ENCODE assay signal across 17 mouse cellular contexts in genomic region chr2:120481921-120482320, GRCm38 (mm10). TPM values are rescaled to one million over a fixed set of nuclear protein-coding genes. Genes with fewer than 3 reads are reported as not detected.
DNase-seq lines count a peak whose midpoint lies in the region; ATAC-seq and TF ChIP-seq lines count a peak whose summit lies in the region.
"Had no signal": no experiment of that assay in that cellular context is flagged by ENCODE, and none has a peak within 500 bp of the region (broad histone marks: within the 10 kb centered on the region; RNA-seq: fewer than 3 reads in every experiment).

No protein-coding gene starts in this region.

- H3K27me3 ChIP-seq in midbrain, embryonic 11.5 days (ENCODE audit: control insufficient read depth, insufficient read depth, low read length) = no peaks in the 10 kb centered on the region
- no peaks in the 10 kb centered on the region for H3K27me3 ChIP-seq in midbrain, postnatal 0 days (ENCODE audit: insufficient read depth, low read length)
- H3K27me3 ChIP-seq in CH12.LX (replicated peaks) (no peaks in the 10 kb centered on the region), myocyte (ENCODE audit: control insufficient read depth, insufficient read depth, insufficient read length) (no peaks in the 10 kb centered on the region)
- no peaks in the 10 kb centered on the region for H3K27me3 ChIP-seq in forebrain, embryonic 11.5 days (ENCODE audit: control insufficient read depth, insufficient read depth, low read length)
- H3K27me3 ChIP-seq in hindbrain, embryonic 10.5 days (ENCODE audit: insufficient read depth, poor library complexity, severe bottlenecking) = no peaks in the 10 kb centered on the region; the same call in 1 of the 2 replicates
- H3K27me3 ChIP-seq: heart, embryonic 12.5 days; hindbrain, embryonic 15.5 days; intestine, embryonic 15.5 days had no signal

- TF ChIP-seq POLR2A in CH12.LX (IDR thresholded peaks at IDR 0.05; ENCODE audit: low read depth, low read length) (no peak), myocyte (IDR thresholded peaks at IDR 0.05; ENCODE audit: insufficient read length, low read depth) (no peak)

- H3ac ChIP-seq in myocyte (ENCODE audit: control insufficient read depth, insufficient read length) = no peak overlapping the region

- no peaks in the 10 kb centered on the region for H3K36me3 ChIP-seq in midbrain, embryonic 11.5 days (ENCODE audit: control insufficient read depth, insufficient read depth, low read length)
- no peaks in the 10 kb centered on the region for H3K36me3 ChIP-seq in midbrain, postnatal 0 days (ENCODE audit: insufficient read depth, low read length)
- H3K36me3 ChIP-seq in CH12.LX (replicated peaks in 1 of 2; ENCODE audit: control insufficient read depth in 1 of 2, insufficient read depth in 1 of 2, low read length in 1 of 2) (peaks cover 0 to 6% of the 10 kb centered on the region in 2 experiments), myocyte (ENCODE audit: control insufficient read depth, insufficient read depth) (no peaks in the 10 kb centered on the region)
- H3K36me3 ChIP-seq in forebrain, embryonic 11.5 days (ENCODE audit: control insufficient read depth, insufficient read depth, low read length) = no peaks in the 10 kb centered on the region
- H3K36me3 ChIP-seq in hindbrain, embryonic 10.5 days = no peaks in the 10 kb centered on the region
- H3K36me3 ChIP-seq: embryonic facial prominence, embryonic 10.5 days; heart, embryonic 12.5 days; hindbrain, embryonic 15.5 days; intestine, embryonic 15.5 days had no signal

- no peak overlapping the region for H3K4me2 ChIP-seq in midbrain, embryonic 11.5 days
- no peak overlapping the region for H3K4me2 ChIP-seq in midbrain, postnatal 0 days (ENCODE audit: low read depth, low read length, poor library complexity, severe bottlenecking)
- H3K4me2 ChIP-seq in CH12.LX (ENCODE audit: insufficient read depth, low read depth, poor library complexity, severe bottlenecking) = peak overlapping the region; percentile 82
- H3K4me2 ChIP-seq in myocyte (ENCODE audit: low read depth) = peak overlapping the region; percentile 46
- H3K4me2 ChIP-seq in forebrain, embryonic 11.5 days (ENCODE audit: low read depth, low read length, severe bottlenecking) = no peak overlapping the region
- H3K4me2 ChIP-seq: heart, embryonic 12.5 days; hindbrain, embryonic 15.5 days; intestine, embryonic 15.5 days had no signal

- H3K79me2 ChIP-seq in CH12.LX (replicated peaks; ENCODE audit: control insufficient read depth, extremely low read depth, insufficient read depth, poor library complexity, severe bottlenecking) = no peaks in the 10 kb centered on the region
- H3K79me2 ChIP-seq in myocyte (ENCODE audit: control insufficient read depth, insufficient read depth) = no peaks in the 10 kb centered on the region

- peak; percentile 53 for DNase-seq in midbrain, embryonic 11.5 days (ENCODE audit: low spot score, missing footprints)
- no peak for DNase-seq in midbrain, postnatal 0 days (ENCODE audit: low spot score)
- DNase-seq in CD4-positive, CD25-positive, alpha-beta regulatory T cell, adult 2 months (ENCODE audit: low read depth, low spot score) = peak; percentile 52
- no peak for DNase-seq in CH12.LX (ENCODE audit: extremely low read depth)
- no peak for DNase-seq in forebrain, embryonic 11.5 days (ENCODE audit: low spot score)
- DNase-seq in hindbrain, embryonic 10.5 days (ENCODE audit: low spot score) = no peak
- DNase-seq: adrenal gland, postnatal 25 days; cerebellum, adult 2 months; cerebellum, postnatal 10 days; gastrocnemius, postnatal 14 days had no signal

- in situ Hi-C loops in CH12.LX (cut with MboI; ENCODE audit: low pct_ligation_motif_present, low pct_unique_long_range_greater_than_20kb, low sequenced_read_pairs) = loop anchor here (5.0 to 10.0 kb wide), 2 partner anchors 130 to 183 kb away; no protein-coding TSS in a partner anchor

- dilution Hi-C loops in CH12.LX (cut with MboI; ENCODE audit: extremely low pct_ligation_motif_present, extremely low pct_unique_long_range_greater_than_20kb, low sequenced_read_pairs) = no loop called here

- no peak overlapping the region for H3K27ac ChIP-seq in midbrain, embryonic 11.5 days (ENCODE audit: low read depth, low read length)
- no peak overlapping the region for H3K27ac ChIP-seq in midbrain, postnatal 0 days (ENCODE audit: low read depth, low read length)
- H3K27ac ChIP-seq in CH12.LX (ENCODE audit: insufficient read depth, low read depth) = no peak overlapping the region
- H3K27ac ChIP-seq in forebrain, embryonic 11.5 days (ENCODE audit: low read depth, low read length) = no peak overlapping the region
- H3K27ac ChIP-seq in hindbrain, embryonic 10.5 days = no peak overlapping the region
- H3K27ac ChIP-seq: embryonic facial prominence, embryonic 10.5 days; hindbrain, embryonic 15.5 days had no signal

- peaks cover under 1% of the 10 kb centered on the region; the same call in 1 of the 2 replicates for H3K4me1 ChIP-seq in midbrain, embryonic 11.5 days (ENCODE audit: control insufficient read depth, insufficient read depth, low read length)
- no peaks in the 10 kb centered on the region for H3K4me1 ChIP-seq in midbrain, postnatal 0 days (ENCODE audit: insufficient read depth, low read length)
- peaks cover 23 to 34% of the 10 kb centered on the region in 2 experiments for H3K4me1 ChIP-seq in CH12.LX (ENCODE audit: control insufficient read depth in 1 of 2, insufficient read depth in 2 of 2)
- H3K4me1 ChIP-seq in forebrain, embryonic 11.5 days (replicated peaks; ENCODE audit: control insufficient read depth, insufficient read depth, low read length) = no peaks in the 10 kb centered on the region; the same call in 1 of the 2 replicates
- peaks cover 3% of the 10 kb centered on the region; the same call in 1 of the 2 replicates for H3K4me1 ChIP-seq in hindbrain, embryonic 10.5 days (replicated peaks)
- H3K4me1 ChIP-seq: embryonic facial prominence, embryonic 10.5 days; hindbrain, embryonic 15.5 days; intestine, embryonic 15.5 days had no signal

- TF ChIP-seq RAD21 in CH12.LX (IDR thresholded peaks at IDR 0.05; ENCODE audit: low read depth, low read length) = no peak

- TF ChIP-seq EP300 in CH12.LX (IDR thresholded peaks at IDR 0.05; ENCODE audit: low read length) = no peak

- no peaks in the 10 kb centered on the region for H3K9me3 ChIP-seq in midbrain, embryonic 11.5 days (ENCODE audit: control insufficient read depth, low read length)
- no peaks in the 10 kb centered on the region for H3K9me3 ChIP-seq in midbrain, postnatal 0 days (ENCODE audit: low read length)
- no peaks in the 10 kb centered on the region for H3K9me3 ChIP-seq in CH12.LX (replicated peaks; ENCODE audit: low read length)
- H3K9me3 ChIP-seq in forebrain, embryonic 11.5 days (ENCODE audit: control insufficient read depth, low read length) = no peaks in the 10 kb centered on the region
- H3K9me3 ChIP-seq in hindbrain, embryonic 10.5 days = no peaks in the 10 kb centered on the region
- H3K9me3 ChIP-seq: embryonic facial prominence, embryonic 10.5 days; heart, embryonic 12.5 days; hindbrain, embryonic 15.5 days; intestine, embryonic 15.5 days had no signal

- ATAC-seq in midbrain, embryonic 11.5 days (ENCODE audit: low FRiP score) = no peak
- ATAC-seq in midbrain, postnatal 0 days (ENCODE audit: low FRiP score) = no peak
- ATAC-seq in forebrain, embryonic 11.5 days (replicated peaks; ENCODE audit: low FRiP score) = no peak
- ATAC-seq: forebrain, embryonic 14.5 days had no signal

- no peak overlapping the region for H3K4me3 ChIP-seq in midbrain, embryonic 11.5 days (ENCODE audit: low read depth, low read length)
- H3K4me3 ChIP-seq in midbrain, postnatal 0 days (ENCODE audit: low read depth, low read length) = no peak overlapping the region
- peak overlapping the region; percentile 12 to 34 (median 21) for H3K4me3 ChIP-seq in CH12.LX (replicated peaks in 1 of 3; ENCODE audit: low read depth in 2 of 3, low read length in 2 of 3, poor library complexity in 1 of 3)
- no peak overlapping the region for H3K4me3 ChIP-seq in myocyte
- H3K4me3 ChIP-seq in forebrain, embryonic 11.5 days (ENCODE audit: low read depth, low read length) = no peak overlapping the region
- no peak overlapping the region for H3K4me3 ChIP-seq in hindbrain, embryonic 10.5 days
- H3K4me3 ChIP-seq: embryonic facial prominence, embryonic 10.5 days; heart, embryonic 12.5 days; hindbrain, embryonic 15.5 days; intestine, embryonic 15.5 days had no signal

- H3K9ac ChIP-seq in midbrain, embryonic 11.5 days (ENCODE audit: low read length) = no peak overlapping the region
- H3K9ac ChIP-seq in midbrain, postnatal 0 days (replicated peaks; ENCODE audit: low read length, poor library complexity, severe bottlenecking) = no peak overlapping the region
- H3K9ac ChIP-seq in CH12.LX (ENCODE audit: insufficient read depth, low read depth) = 0 out of 2 replicates have a peak overlapping the region, but pooled peaks have one; percentile 25
- H3K9ac ChIP-seq in forebrain, embryonic 11.5 days (ENCODE audit: low read length) = no peak overlapping the region
- H3K9ac ChIP-seq: hindbrain, embryonic 15.5 days; intestine, embryonic 15.5 days had no signal

- WGBS in midbrain, embryonic 11.5 days = 83% methylated on average over 8 of the region's 8 CpGs
- WGBS in midbrain, postnatal 0 days = 73% methylated on average over 8 of the region's 8 CpGs
- WGBS in forebrain, embryonic 11.5 days = 84% methylated on average over 8 of the region's 8 CpGs
- 82% methylated on average over 8 of the region's 8 CpGs for WGBS in hindbrain, embryonic 10.5 days

- TF ChIP-seq CTCF in midbrain, postnatal 0 days (IDR thresholded peaks at IDR 0.05) = no peak
- no peak for TF ChIP-seq CTCF in CH12.LX (conservative IDR thresholded peaks at IDR 0.05 in 1 of 2, IDR thresholded peaks at IDR 0.05 in 1 of 2; ENCODE audit: low read depth in 2 of 2, low read length in 2 of 2)

TF ChIP-seq in CH12.LX, 34 proteins besides CTCF, POLR2A, EP300 and RAD21 (continues in another document):
- TF ChIP-seq RCOR1 (conservative IDR thresholded peaks at IDR 0.05; ENCODE audit: low read depth, low read length) (no peak), USF1 (IDR thresholded peaks at IDR 0.05; ENCODE audit: low read depth, low read length) (no peak), MAFK (IDR thresholded peaks at IDR 0.05; ENCODE audit: insufficient replicate concordance, low read length) (no peak)

TF ChIP-seq in myocyte, 11 proteins besides CTCF, POLR2A, EP300 and RAD21 (continues in another document):
- TF ChIP-seq CEBPB (IDR thresholded peaks at IDR 0.05; ENCODE audit: insufficient read depth, poor library complexity, severe bottlenecking) (no peak), TCF3 (IDR thresholded peaks at IDR 0.05; ENCODE audit: insufficient read length, low read depth) (no peak)

RNA-seq across cellular contexts. Expression of gene Capn3, which starts 26.1 kb away (rescaled TPM):
- polyA plus RNA-seq in midbrain, embryonic 11.5 days (2014; fragmentation: Nextera tagmentation; extraction: Ambion mirVana) = 4.8 and 5.9 TPM in 2 replicates
- total RNA-seq in midbrain, postnatal 0 days (2014; rRNA removed) = 0.38 and 0.66 TPM in 2 replicates
- polyA plus RNA-seq in midbrain, postnatal 0 days (2015; fragmentation: Nextera tagmentation; extraction: Ambion mirVana) = 0.61 and 0.67 TPM in 2 replicates
- total RNA-seq in CH12.LX (2012; rRNA removed) = 2.0 and 3.2 TPM in 2 replicates
- 7.2 and 8.0 TPM in 2 replicates for total RNA-seq in CH12.LX (2014; rRNA removed)
- polyA plus RNA-seq in CH12.LX (2012; ENCODE audit: insufficient read length, low read depth) = 5.5 and 7.4 TPM in 2 replicates
- polyA plus RNA-seq in myocyte (2012; fragmentation: generic; extraction: Trizol) = 15.9 TPM
- 3.7 and 4.4 TPM in 2 replicates for polyA plus RNA-seq in forebrain, embryonic 11.5 days (2014; fragmentation: Nextera tagmentation; extraction: Ambion mirVana)
- polyA plus RNA-seq in hindbrain, embryonic 10.5 days (2016; fragmentation: Nextera tagmentation; extraction: Ambion mirVana) = 1.6 and 2.6 TPM in 2 replicates
- total RNA-seq: MEL had no signal

Comparison
In these comparisons a context has a peak if more than half of its experiments do, and no peak if none do; other contexts are left out.
1. DNase-seq: peak in midbrain, embryonic 11.5 days (single experiment) and CD4-positive, CD25-positive, alpha-beta regulatory T cell, adult 2 months (single experiment); none in midbrain, postnatal 0 days (single experiment), CH12.LX (single experiment), forebrain, embryonic 11.5 days (single experiment) and hindbrain, embryonic 10.5 days (single experiment).
2. H3K4me2 ChIP-seq: peak in CH12.LX (single experiment) and myocyte (single experiment); none in midbrain, embryonic 11.5 days (single experiment), midbrain, postnatal 0 days (single experiment) and forebrain, embryonic 11.5 days (single experiment).
3. H3K4me3 ChIP-seq: peak in CH12.LX (3 of 3); none in midbrain, embryonic 11.5 days (single experiment), midbrain, postnatal 0 days (single experiment), myocyte (single experiment), forebrain, embryonic 11.5 days (single experiment) and hindbrain, embryonic 10.5 days (single experiment).